Mouse (Mus musculus) small intestine, adult 2 months (tissue): ENCODE data around the gene Rpap1.

Experiments
- CTCF ChIP-seq: fragments of 200-500 bp; IDR thresholded peaks from 2 replicates; pipeline ENCODE4 v1.5.1; 2012; ENCODE audit warnings: low read depth, mild to moderate bottlenecking, control low read depth, inconsistent platforms, low read length, moderate library complexity, mixed read lengths; ENCODE audit not compliant: insufficient replicate concordance, insufficient read length; ENCODE audit errors: extremely low read depth
- POLR2A ChIP-seq: fragments of 200-500 bp; IDR thresholded peaks from 2 replicates; pipeline ENCODE4 v1.6.1; 2012; ENCODE audit warnings: low read depth, mild to moderate bottlenecking, control low read depth, inconsistent platforms, low read length, moderate library complexity

- TF ChIP-seq CTCF (no peak), POLR2A (no peak)
Observed at GRCm38 (mm10) chr2:119758844-119759835, 28.2 kb downstream of the Rpap1 start.
